Mouse (Mus musculus) forebrain, embryonic 10.5 days (tissue): ENCODE data around the gene Tat. TPM values are rescaled to one million over a fixed set of nuclear protein-coding genes. Genes with fewer than 3 reads are reported as not detected.
A peak's percentile ranks its signal among the peaks of the same experiment; 100 is the strongest.

ENCODE experiments used
- DNase-seq: peaks from one replicate; pipeline ENCODE4 v3.0.0-alpha.2; 2017; ENCODE audit warnings: low spot score; ENCODE audit errors: extremely low spot score
- H3K27ac ChIP-seq: fragments of 300-500 bp; sonication (generic); 2 replicates; pipeline ENCODE4 v1.5.1; 2016; ENCODE audit warnings: mild to moderate bottlenecking
- H3K27me3 ChIP-seq: fragments of 300-500 bp; sonication (generic); 2 replicates; pipeline ENCODE4 v1.6.1; 2016; ENCODE audit warnings: mild to moderate bottlenecking; ENCODE audit not compliant: poor library complexity, severe bottlenecking
- H3K36me3 ChIP-seq: fragments of 300-500 bp; sonication (generic); replicated peaks from 2 replicates; pipeline ENCODE4 v1.6.1; 2016; ENCODE audit warnings: mild to moderate bottlenecking, moderate library complexity
- H3K4me1 ChIP-seq: fragments of 300-500 bp; sonication (generic); 2 replicates; pipeline ENCODE4 v1.6.1; 2016
- H3K4me3 ChIP-seq: fragments of 300-500 bp; sonication (generic); 2 replicates; pipeline ENCODE4 v1.5.1; 2016; ENCODE audit warnings: mild to moderate bottlenecking, moderate library complexity
- H3K9me3 ChIP-seq: fragments of 300-500 bp; sonication (generic); 2 replicates; pipeline ENCODE4 v1.6.1; 2016; ENCODE audit warnings: mild to moderate bottlenecking, moderate library complexity
- WGBS: fragments of 180-500 bp; shearing (Covaris S2); methylation state at CpG from one replicate; pipeline ENCODE4 v1.1.7; 2016; 5-methylcytosine and 5-hydroxymethylcytosine counted together
- polyA plus RNA-seq: library from polyadenylated mRNA; unstranded; fragments of >200 nt; fragmentation: Nextera tagmentation; extraction: Ambion mirVana; gene quantifications from 2 replicates; pipeline ENCODE4 v1.2.1, GENCODE M21; 2016

Tat gene
- polyA plus RNA-seq, 1 experiment from 2014 or later = not detected

DNA sequence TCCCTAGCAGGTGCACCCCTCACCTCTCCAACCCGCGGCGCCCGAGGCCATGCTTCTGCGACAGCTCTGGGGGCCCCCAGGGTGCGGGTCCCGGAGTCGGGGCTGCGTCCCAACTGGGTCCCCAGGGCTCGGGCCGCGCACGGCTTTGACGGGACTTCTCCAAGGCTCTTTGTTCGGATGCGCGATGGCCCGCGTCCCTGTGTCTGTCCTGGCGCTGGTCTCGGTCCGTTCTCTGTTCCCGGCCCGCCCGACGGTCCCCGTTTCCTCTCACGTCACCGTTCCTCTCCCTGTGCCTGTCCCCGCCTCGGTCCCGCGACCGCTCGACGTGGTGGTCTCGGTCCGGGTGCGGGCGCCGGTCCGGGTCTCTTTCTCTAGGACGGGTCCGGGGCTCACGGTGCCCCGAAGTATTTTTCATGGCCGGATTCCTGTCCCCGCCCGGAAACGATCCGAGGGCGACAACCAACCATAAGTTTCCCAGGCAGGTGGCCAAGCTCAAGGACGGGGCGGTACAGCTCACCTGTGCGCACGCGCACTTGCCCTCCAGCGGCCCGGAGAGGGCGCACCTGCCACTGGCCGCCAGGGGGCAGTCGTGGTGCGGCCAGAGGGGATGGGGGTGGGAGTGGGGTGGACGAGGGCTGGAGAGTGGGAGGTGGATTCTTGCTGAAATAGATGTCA is 28.4 kb upstream of the Tat start, which contains the start of gene Marveld3:
Marveld3 (minus strand) TSS at position 511 of the 675 bp plus-strand sequence.
- Histone ChIP-seq H3K4me3 (peak within 1 kb of the TSS; percentile 52), H3K9me3 (no peaks in the 10 kb centered on the region), H3K27ac (peak within 1 kb of the TSS; percentile 56; the same call in 1 of the 2 replicates), H3K27me3 (peaks cover 57% of the 10 kb centered on the region), H3K4me1 (peaks cover 29% of the 10 kb centered on the region), H3K36me3 (no peaks in the 10 kb centered on the region)
- 3% methylated on average over 64 of the region's 64 CpGs for WGBS
- peak; percentile 53 for DNase-seq

DNA sequence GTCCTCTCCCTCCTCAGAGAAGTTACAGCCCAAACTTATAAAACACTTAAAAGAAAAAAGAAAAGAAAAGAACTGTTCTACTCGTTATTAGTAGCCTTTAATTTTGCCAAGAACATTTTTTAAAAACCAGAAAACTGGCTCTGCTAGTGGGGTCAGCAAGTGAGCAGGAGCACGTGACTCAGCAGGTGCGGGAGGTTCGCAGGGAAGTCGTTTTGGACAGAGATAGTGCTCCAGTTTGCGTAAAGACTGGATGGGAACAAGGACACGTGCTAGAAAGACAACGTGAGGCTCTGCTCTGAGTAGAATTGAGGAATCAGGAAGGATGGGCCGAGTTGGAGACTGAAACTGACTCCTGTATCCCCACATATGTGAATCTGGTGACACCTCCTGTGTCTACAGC is 27.3 kb upstream of the Tat start:
- peaks cover 60% of the 10 kb centered on the region for H3K27me3 ChIP-seq

DNA sequence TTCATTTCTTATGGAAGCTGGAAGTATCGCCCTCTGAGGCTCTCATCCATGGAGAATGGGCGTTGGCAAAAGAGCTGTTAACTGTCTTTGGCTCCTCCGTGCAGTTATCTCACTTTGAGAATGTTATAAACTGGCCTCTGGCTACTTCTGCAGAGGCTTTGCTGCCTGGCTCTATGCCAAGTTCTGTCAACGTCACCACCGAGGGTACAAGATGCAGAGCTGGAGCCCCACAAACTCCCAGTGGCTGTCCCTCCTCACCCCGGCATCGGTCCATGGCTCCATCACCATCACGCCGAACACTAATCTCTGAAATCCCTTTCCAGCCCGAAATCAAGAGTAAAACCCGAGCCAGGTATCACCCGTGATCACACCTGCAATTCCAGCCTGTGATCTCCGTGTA is 26.8 kb upstream of the Tat start:
- Histone ChIP-seq H3K9me3 (no peaks in the 10 kb centered on the region), H3K4me3 (no peak overlapping the region), H3K27me3 (peaks cover 61% of the 10 kb centered on the region), H3K4me1 (peaks cover 13% of the 10 kb centered on the region), H3K27ac (no peak overlapping the region), H3K36me3 (no peaks in the 10 kb centered on the region)
- DNase-seq = no peak
- WGBS = 88% methylated on average over 13 of the region's 13 CpGs

More for the DNA sequence above, 27.3 kb upstream of the Tat start:
- Histone ChIP-seq H3K36me3 (no peaks in the 10 kb centered on the region), H3K9me3 (no peaks in the 10 kb centered on the region), H3K4me1 (peaks cover 19% of the 10 kb centered on the region), H3K4me3 (no peak overlapping the region), H3K27ac (no peak overlapping the region)
- 81% methylated on average over 9 of the region's 9 CpGs for WGBS
- no peak for DNase-seq

DNA sequence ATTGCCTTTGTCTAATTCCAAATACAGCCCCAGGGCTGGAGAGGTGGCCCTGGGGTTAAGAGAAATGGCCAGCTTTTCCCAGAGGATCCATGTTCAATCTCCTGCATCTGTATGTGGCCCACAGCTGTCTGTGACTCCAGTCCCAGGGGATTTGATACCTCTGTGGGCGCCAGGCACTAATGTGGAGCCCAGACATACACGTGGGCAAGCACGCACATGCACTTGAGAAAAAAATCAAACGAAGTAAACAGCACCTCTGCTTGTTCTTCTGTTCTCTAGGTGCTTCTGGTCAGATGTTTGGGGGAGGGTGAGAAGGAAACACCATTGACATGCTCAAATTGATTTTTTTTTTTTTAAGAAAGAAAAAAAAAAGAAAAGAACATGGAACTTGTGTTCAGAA is 26.1 kb upstream of the Tat start:
- H3K4me1 ChIP-seq = peaks cover 11% of the 10 kb centered on the region
- WGBS = 80% methylated on average over 4 of the region's 4 CpGs
- no peak for DNase-seq
- H3K9me3 ChIP-seq = no peaks in the 10 kb centered on the region
- H3K27ac ChIP-seq = no peak overlapping the region
- H3K36me3 ChIP-seq = no peaks in the 10 kb centered on the region
- H3K27me3 ChIP-seq = peaks cover 61% of the 10 kb centered on the region
- H3K4me3 ChIP-seq = no peak overlapping the region

DNA sequence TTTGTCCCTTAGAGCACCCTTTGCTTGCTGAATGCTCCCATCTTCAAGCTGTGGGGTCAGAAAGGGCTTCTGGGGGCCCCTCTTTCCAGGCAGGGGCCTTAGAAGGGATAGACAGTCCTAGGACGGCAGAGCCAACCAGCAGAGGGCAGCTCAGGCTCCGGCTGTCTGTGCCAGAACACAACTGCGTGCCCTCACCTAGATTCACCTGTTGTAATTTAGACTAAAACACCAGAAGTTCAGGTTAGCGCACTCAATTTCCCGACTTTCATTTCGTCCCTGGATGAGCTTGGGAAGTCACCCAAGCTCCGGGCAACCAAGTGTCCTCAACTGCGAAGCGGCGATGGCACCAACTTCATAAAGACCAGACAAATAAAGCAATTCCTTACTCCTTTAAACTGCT is 21.4 kb upstream of the Tat start:
- no peak overlapping the region for H3K4me3 ChIP-seq
- H3K27ac ChIP-seq = no peak overlapping the region
- no peaks in the 10 kb centered on the region for H3K36me3 ChIP-seq
- H3K27me3 ChIP-seq = peaks cover 25% of the 10 kb centered on the region
- 60% methylated on average over 10 of the region's 10 CpGs for WGBS
- H3K4me1 ChIP-seq = no peaks in the 10 kb centered on the region; the same call in 1 of the 2 replicates
- DNase-seq = no peak
- H3K9me3 ChIP-seq = no peaks in the 10 kb centered on the region

DNA sequence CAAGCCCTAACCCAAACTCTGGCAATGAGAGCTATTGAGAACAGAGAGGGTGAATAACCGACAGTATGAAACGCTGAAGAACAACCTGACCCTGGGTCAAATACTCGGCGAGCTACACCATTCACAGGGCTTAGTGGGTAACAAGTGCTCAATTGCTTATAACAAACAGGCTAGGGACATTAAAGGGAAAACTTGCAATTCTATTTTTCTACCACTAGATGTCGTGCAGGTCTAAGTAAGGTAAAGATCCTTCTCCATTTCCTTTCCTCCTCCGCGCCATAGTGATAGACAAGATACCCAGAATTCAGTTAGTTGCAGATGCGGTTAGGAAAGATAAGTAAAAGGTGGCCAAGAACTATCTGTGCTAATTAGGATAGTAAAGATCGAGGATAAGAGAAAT is 19.9 kb upstream of the Tat start:
- no peaks in the 10 kb centered on the region; the same call in 1 of the 2 replicates for H3K4me1 ChIP-seq
- no peak overlapping the region for H3K4me3 ChIP-seq
- peaks cover 3% of the 10 kb centered on the region; the same call in 1 of the 2 replicates for H3K9me3 ChIP-seq
- H3K36me3 ChIP-seq = no peaks in the 10 kb centered on the region
- H3K27me3 ChIP-seq = peaks cover 25% of the 10 kb centered on the region
- no peak overlapping the region for H3K27ac ChIP-seq
- DNase-seq = no peak
- WGBS = 9% methylated on average over 9 of the region's 9 CpGs

DNA sequence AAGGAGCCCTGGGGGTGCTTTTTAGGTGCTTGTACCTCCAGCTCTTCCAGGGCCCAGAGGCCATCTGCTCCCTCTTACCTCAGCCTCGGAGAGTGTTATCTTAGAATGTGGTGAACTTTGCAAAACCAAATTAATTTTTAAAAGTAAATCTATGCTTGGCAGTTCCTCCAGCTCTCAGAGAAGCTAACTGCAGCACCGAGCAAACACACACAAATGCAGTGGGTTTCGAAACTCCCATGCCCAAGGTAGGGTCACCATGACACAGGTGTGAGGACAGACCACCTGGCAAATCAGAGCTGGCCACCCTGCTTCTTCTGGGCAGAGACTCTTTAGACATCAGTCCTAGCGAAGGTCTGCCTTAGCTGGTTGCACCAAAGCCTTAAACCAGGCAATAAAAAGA is 17.3 kb upstream of the Tat start:
- Histone ChIP-seq H3K4me1 (no peaks in the 10 kb centered on the region; the same call in 1 of the 2 replicates), H3K27me3 (peaks cover 22% of the 10 kb centered on the region), H3K27ac (no peak overlapping the region), H3K4me3 (no peak overlapping the region), H3K36me3 (no peaks in the 10 kb centered on the region), H3K9me3 (peaks cover 18% of the 10 kb centered on the region; the same call in 1 of the 2 replicates)
- DNase-seq = no peak
- 81% methylated on average over 4 of the region's 4 CpGs for WGBS

DNA sequence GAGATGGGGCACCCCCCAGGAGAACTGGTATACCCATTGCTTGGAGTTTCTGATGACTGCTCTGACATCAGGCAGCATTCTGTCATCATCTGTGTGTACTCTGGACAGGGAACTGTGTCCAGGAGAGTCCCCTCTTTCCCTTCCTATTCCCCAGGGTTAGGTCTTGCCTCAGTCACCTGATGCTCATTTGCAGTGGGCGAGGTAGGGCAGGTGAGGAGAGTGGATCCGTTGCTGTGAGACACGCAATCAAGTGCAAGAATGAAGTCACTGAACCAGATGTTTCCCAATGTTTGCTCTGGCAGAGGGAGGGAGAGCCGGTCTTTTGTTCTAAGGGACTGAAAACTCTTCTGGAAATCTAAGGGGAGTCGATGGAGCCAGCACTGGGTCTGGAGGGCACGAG is 10.9 kb upstream of the Tat start:
- Histone ChIP-seq H3K9me3 (peaks cover 18% of the 10 kb centered on the region; the same call in 1 of the 2 replicates), H3K27ac (no peak overlapping the region), H3K27me3 (no peaks in the 10 kb centered on the region), H3K4me1 (no peaks in the 10 kb centered on the region), H3K36me3 (no peaks in the 10 kb centered on the region), H3K4me3 (no peak overlapping the region)
- DNase-seq = no peak
- 86% methylated on average over 6 of the region's 6 CpGs for WGBS

DNA sequence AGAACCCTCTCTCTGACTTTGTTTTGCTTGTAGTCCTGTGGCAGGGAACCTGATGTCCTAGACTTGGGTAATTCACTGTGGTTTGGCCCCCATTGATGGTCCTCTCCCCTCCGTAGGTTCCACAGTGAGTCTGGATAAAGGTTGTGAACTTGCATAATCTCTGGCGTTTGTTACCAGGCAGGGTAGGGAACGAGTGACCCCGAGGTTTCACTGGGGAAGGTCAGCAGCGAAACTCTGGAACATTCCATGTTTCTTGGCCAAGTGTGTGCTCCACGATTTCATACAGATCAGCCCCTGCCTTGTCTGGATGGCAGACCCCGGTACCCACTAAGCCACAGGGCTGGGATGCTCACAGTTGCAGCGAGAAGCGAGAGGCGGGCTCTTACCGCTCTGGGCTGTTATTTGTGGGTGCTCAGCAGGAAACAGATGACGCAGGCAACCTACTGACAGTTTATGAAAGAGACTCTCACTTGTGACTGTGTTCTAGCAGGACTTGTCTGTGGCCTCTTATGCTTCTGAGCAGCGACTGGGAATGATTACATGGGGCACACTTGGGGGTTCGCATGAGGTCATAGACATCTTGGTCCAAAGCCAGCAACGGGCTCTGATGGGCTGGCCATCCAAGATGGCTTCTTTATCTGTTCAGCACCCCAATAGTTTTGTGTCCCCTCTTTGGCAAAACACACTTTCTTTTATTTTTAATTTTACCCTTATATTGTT is 7.7 kb upstream of the Tat start:
- H3K27me3 ChIP-seq = no peaks in the 10 kb centered on the region
- H3K9me3 ChIP-seq = no peaks in the 10 kb centered on the region
- no peak for DNase-seq
- no peak overlapping the region for H3K4me3 ChIP-seq
- H3K4me1 ChIP-seq = no peaks in the 10 kb centered on the region
- H3K36me3 ChIP-seq = no peaks in the 10 kb centered on the region
- H3K27ac ChIP-seq = no peak overlapping the region
- 84% methylated on average over 15 of the region's 15 CpGs for WGBS

DNA sequence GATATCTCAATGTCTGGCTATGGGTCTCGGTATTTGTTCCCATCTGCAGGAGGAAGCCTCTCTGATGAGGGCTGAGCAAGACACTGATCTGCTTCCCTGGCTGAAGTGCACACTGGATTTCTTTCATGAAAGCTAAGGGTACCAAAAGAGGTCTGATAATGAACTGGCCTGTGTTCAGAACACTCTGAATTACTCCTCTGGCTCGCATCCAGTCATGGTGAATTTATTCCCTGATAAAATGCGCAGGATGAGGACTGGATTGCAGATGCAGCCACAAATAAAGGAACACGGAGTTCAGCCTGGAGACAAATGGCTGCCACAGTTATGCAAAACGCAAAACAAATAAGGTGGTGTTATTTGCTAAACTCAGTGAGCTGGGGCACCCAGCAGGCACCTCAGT is 6.3 kb upstream of the Tat start:
- Histone ChIP-seq H3K27ac (no peak overlapping the region), H3K9me3 (no peaks in the 10 kb centered on the region)
- WGBS = 60% methylated on average over 5 of the region's 5 CpGs

DNA sequence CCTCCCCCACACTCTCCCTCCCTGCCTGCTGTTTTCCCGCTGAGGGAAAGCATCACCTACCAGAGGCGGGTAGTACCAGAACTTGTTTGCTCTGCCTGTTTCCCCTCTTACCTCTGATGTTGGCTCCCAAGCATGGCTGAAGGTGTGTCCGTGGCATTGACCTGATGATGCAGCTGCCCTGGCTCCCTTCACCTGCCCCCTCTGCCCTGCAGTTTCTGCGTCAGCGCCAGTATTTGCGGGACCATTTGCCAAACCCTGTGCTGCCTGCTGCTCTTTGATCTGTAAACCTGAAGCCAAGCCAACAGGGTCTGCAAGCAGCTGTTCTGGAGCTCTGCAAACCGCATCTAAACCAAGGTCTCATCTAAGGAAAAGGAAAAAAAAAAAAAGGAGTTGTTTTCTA is 3.9 kb upstream of the Tat start:
- no peak for DNase-seq

More for the DNA sequence above, 6.3 kb upstream of the Tat start:
- DNase-seq = no peak
- no peaks in the 10 kb centered on the region for H3K27me3 ChIP-seq
- no peaks in the 10 kb centered on the region for H3K36me3 ChIP-seq
- H3K4me3 ChIP-seq = no peak overlapping the region
- no peaks in the 10 kb centered on the region for H3K4me1 ChIP-seq

DNA sequence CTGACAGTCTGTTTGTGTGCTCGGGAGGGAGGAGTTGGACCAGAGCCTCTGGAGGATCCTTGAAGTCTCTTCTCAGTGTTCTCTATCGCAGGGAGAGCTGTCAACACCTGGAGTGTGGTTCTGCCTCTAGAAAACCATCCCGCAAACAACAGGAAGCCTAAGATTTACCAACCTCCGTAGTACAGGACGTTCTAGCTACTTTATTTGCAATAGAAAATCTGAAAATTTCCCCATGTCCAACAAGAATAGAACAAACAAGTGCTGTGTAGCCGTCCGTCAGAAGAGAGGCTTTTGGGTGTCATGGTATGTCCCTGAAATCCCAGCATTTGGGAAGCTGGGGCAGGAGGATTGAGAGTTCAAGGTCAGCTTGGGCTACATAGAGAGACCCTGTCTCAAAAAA is 2.5 kb upstream of the Tat start:
- DNase-seq = no peak
- Histone ChIP-seq H3K27me3 (no peaks in the 10 kb centered on the region), H3K4me1 (no peaks in the 10 kb centered on the region), H3K4me3 (no peak overlapping the region), H3K27ac (no peak overlapping the region), H3K36me3 (no peaks in the 10 kb centered on the region), H3K9me3 (no peaks in the 10 kb centered on the region)
- 89% methylated on average over 7 of the region's 7 CpGs for WGBS

More for the DNA sequence above, 3.9 kb upstream of the Tat start:
- Histone ChIP-seq H3K4me1 (no peaks in the 10 kb centered on the region), H3K27me3 (no peaks in the 10 kb centered on the region), H3K9me3 (no peaks in the 10 kb centered on the region), H3K27ac (no peak overlapping the region), H3K36me3 (no peaks in the 10 kb centered on the region), H3K4me3 (no peak overlapping the region)
- WGBS = 86% methylated on average over 7 of the region's 7 CpGs

DNA sequence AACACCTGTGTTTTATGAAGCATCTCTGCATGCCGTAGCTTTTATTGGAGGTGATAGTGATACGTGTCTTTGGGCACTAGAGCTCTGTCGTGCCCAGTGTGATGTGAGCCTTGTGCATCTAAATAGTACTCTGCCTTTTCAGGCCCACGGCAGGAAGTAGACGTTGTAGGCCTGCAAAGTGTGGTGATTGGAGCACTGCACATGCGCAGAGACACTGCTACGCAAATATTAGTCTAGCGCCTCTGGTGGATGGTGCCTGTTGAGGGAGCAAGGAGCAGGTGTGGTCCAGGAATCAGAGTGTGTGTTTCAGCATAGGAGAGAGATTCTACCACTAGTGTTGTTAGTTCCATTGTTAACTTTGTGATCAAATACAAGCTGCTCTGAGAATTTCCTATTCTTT is 1.1 kb upstream of the Tat start:
- Histone ChIP-seq H3K4me1 (no peaks in the 10 kb centered on the region), H3K27ac (no peak overlapping the region), H3K27me3 (no peaks in the 10 kb centered on the region), H3K4me3 (no peak overlapping the region), H3K9me3 (no peaks in the 10 kb centered on the region), H3K36me3 (no peaks in the 10 kb centered on the region)
- 92% methylated on average over 8 of the region's 8 CpGs for WGBS
- no peak for DNase-seq
